Mouse (Mus musculus) adipocyte (in vitro differentiated cells): Measurements from ENCODE around the gene 1500011B03Rik.

Experiments used
- DNase-seq: peaks from one replicate; pipeline ENCODE4 v3.0.0-alpha.2; 2016; ENCODE audit warnings: low spot score

Gene 1500011B03Rik

DNA sequence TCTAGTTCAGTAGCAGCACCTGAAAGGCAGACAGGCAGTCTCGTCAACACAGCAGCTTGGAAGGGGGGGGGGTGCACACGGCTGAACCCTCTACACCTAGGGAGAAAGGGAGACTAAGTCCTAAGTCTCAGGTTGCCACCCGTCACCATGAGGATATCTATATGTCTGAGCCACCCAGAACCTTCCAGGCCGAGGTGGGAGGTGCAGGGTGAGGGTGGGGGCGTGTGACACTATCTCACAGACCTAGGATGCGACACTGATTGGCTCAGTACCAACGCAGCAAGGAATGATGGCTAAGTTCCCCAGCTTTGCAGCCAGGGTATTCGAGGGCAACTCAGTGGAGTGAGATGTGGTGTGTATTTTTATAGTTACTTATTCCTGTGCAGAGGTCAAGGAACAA is 14.9 kb downstream of the 1500011B03Rik start:
- no peak for DNase-seq

DNA sequence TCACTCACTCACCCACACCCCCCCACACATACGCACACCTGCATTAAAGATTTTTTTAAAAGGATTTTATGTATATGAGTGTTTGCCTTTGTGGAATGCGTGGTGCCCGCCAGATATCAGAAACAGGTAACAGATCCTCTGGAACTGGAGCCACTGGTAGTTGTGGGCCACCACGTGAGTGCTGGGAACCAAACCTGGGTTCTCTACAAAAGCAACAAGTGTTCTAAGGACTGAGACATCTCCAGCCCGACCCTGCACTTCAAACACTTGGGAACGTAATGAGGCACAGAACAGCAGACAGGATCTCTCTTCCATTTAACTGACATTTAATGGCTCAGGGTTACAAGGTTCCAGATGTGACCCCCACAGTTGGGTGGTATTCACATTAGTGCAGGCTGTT is 15.4 kb downstream of the 1500011B03Rik start:
- DNase-seq = no peak

DNA sequence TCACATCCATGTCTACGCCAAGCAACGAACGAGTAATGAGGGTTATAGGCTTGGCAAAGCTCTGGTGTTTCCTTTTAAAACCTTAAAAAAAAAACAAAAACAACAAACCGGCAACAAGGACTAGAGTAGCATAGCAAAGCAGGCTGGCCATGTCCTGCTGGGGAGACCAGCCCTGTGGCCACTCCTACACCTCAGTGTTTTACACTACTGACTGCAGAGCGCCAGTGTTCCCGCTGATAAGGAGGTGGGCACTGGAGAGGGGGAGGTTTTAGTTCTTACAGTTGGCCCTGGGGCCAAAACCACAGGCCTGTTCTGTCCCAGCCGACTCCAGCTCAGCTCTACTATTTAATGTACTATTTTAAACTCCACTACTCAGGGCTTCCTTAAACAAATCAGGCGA is 15.8 kb downstream of the 1500011B03Rik start:
- peak; percentile 62 for DNase-seq

DNA sequence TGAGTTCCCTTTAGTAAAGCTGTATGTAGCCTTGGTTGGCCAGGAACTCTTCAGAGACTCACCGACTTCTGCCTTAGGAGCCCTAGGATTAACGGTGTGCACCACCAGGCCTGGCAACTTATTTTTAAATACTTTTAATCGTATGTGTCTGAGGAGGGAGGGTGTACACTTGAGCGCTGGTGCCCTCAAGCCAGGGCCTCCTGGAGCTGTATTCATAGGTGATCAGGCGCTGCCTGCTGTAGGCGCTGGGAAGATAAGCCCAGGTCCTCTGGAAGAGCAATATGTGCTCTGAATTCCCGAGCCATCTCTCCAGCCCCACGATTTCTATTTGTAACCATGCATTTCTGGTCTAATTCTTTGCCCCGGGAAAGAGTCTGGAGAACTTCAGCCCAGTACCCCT is 16.2 kb downstream of the 1500011B03Rik start:
- DNase-seq = no peak

DNA sequence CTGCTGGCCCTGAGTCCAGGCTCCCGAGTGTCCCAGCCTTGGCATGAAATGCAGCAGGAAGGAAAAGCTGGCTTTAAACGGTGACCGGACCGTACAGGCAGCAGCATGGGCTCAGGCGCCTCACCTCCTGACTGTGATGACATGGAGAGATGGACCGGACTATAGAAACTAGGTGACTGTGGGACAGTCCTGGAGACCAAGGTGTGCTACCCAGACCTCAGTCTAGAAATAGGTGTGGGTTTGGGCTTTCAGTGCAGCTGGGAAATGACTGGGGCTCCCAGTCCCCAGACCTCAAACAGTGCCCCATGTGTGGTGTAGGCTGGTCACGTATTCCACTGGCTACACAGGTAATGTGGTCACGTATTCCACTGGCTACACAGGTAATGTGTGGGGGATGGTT is 16.6 kb downstream of the 1500011B03Rik start:
- DNase-seq = no peak

GRCm38 (mm10) chr5:114805436-114806350 is 17.6 kb downstream of the 1500011B03Rik start:
- no peak for DNase-seq

DNA sequence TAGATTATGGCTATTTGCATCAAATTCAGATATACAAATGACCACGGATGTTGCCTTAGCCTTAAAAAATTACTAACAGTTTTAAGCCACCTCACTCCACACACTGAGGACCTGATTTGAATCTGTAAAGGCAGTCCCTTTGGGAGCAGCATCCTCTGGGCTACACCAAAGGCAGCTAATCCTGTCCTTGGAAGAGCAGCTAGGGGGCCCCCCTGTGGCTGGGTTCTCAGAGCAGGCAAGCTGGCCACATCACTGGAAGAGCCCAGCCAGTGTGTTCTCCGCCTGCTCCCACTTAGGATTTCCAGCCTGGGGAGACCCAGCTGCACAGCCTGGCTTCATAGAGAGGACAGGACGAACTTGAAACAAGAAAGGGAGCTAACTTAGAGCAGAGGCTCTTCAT is 18.3 kb downstream of the 1500011B03Rik start:
- DNase-seq = peak; percentile 47

- DNase-seq = no peak
Measured at GRCm38 (mm10) chr5:114804335-114804734, 18.9 kb downstream of the 1500011B03Rik start.

DNA sequence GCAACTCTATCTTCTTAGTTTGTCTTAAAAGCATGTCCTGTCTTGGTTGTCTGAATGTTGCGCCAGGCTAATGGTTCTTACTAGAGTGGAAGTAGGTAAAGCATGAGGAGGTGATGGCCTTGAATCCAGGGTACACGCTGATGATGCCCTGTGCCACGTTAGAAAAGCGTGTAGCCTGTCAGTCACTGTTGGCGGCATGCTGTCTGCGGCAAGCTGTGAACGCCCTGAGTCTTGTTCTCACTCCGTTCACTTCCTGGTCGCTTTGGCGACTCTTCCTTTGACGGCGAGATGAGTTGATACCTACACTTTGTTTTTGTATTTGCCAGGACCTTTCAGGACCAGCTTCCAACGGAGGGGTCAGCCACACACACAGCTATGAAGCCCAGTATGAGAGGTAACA is 20.0 kb downstream of the 1500011B03Rik start:
- DNase-seq = no peak

- DNase-seq = no peak
Measured at GRCm38 (mm10) chr5:114801841-114802240, 21.4 kb downstream of the 1500011B03Rik start.

DNA sequence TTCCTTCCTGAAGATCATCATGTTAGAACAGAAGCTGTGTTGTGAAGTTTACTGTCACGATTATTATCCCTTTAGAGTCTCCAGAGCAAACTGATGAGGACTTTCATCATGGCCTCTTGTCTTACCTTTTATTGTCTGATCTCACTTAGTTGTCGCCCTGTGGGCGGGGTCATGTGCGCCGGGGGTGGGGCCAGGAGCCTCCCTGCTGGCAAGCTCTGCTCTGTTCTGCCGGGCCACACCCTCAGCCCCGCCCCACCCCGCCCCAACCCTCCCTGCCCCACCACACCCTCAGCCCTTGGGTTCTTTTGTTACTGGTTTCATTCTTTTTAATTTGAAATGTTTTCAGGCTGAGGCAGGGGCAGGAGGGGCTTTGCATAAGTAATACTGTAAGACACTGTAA is 22.2 kb downstream of the 1500011B03Rik start:
- no peak for DNase-seq

DNA sequence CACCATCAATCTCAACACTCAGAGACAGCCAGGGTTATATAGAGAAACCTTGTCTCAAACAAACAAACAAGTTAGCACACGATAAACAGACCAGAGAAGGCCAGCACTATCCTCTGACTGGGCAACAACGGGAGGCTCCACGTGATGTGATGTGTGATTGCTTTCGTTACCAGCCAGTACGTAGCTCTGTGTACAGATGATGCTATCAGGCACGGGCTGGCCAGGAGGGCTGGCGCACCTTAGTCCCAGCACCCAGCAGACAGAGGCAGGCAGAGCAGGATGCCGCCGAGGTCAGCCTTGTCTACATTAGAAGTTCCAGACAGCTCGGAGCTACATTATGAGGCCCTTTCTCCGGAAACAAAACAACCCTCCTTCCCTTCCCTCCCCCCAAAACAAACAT is 23.4 kb downstream of the 1500011B03Rik start:
- DNase-seq = no peak

GRCm38 (mm10) chr5:114797253-114797652 is 26.0 kb downstream of the 1500011B03Rik start:
- DNase-seq = no peak

DNA sequence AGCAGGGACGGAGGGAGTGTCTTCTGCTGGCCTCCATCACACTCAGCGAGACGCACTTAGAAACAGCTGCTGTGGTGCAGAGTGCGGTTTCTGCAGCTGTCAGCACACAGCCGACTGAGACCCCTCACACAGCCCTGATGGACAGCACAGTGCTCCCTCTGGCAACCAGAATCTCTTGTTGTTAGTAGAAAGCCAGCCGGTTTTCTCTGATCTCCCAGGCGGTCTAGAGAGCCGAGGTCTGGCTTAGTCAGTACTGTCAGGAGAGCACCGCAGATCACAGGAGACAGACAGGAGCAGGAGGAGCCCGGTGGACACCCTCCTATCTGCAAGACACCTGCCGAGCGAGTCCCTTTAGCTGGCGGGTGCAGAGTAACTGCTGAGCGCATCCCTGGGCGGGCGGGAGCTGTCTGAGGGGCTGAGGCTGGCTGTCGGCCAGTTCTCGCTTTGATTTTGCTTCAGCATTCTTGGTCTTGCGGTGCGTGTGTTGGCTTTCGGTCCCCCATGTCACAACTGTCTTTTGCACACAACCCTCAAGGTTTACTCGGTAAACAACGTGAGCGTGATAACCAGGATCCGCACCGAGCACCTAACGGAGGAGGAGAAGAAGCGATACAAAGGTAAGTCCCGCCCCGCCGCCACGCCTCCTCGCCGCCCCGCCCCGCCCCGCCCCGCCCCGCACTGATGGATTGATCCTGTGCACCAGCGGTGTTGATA is 26.8 kb downstream of the 1500011B03Rik start:
- DNase-seq = no peak

GRCm38 (mm10) chr5:114795653-114796052 is 27.6 kb downstream of the 1500011B03Rik start:
- no peak for DNase-seq

- no peak for DNase-seq
Measured at GRCm38 (mm10) chr5:114795231-114795630, 28.0 kb downstream of the 1500011B03Rik start.

GRCm38 (mm10) chr5:114794609-114795008 is 28.7 kb downstream of the 1500011B03Rik start:
- no peak for DNase-seq

- DNase-seq = peak; percentile 96
Measured at GRCm38 (mm10) chr5:114793317-114793716, 30.0 kb downstream of the 1500011B03Rik start.

DNA sequence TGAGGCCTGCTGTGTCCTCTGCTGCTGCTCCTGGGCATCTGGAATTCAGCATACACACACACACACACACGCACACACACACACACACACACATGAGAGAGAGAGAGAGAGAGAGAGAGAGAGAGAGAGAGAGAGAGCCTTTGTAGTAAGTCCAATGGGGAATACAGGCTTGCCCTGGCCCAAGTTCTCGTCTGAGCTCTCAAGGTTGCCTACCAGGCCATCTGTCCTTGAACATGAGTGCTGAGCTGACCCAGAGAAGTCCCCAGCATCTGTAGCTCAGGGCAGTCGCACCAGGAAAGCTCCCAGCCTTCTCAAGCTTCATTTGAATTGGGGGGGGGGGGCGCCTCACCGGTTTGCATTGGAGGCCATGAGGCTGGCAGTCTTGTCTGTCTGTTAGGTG is 38.1 kb downstream of the 1500011B03Rik start:
- DNase-seq = no peak

- DNase-seq = no peak
Measured at GRCm38 (mm10) chr5:114784622-114785165, 38.6 kb downstream of the 1500011B03Rik start.

DNA sequence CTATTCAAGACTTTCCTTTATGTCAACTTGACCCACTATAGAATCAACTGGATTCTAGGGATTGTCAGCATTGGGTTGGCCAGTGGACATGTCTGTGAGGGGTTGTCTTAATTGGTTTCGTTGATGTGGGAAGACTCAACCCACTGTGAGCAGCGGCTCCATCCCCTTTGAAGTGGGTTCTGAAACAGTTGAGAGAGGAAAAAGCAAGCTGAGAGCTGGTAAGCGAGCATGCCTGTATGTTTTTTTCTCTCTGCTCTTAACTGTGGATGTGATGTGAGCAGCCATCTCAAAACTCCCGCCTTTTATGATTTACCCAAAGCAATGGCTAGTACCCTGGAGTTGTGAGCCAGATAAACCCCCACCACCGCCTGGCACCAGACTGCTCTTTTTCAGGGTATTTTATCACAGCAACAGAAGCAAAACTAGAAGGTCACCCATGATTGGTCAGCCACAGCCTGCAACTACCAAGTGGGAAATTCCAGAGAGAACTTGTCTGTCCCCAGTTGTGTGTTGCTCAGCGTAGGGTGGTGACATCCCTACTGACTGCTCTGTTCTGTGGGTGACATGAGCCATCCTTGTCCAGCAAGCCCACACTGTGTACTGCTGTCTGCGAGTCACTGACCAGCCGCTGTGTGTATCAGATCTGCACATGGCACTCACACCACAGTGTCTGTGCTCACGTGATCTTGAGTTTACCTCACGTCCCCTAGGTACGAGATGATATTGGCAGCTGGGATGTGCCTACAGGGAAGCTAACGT is 39.7 kb downstream of the 1500011B03Rik start:
- no peak for DNase-seq

GRCm38 (mm10) chr5:114782991-114783390 is 40.3 kb downstream of the 1500011B03Rik start:
- no peak for DNase-seq
